Mouse (Mus musculus): ENCODE results near the gene Gphn. TPM values are rescaled to one million over a fixed set of nuclear protein-coding genes. Genes with fewer than 3 reads are reported as not detected.
"Not testable (repeated sequence)": the region's sequence is repeated elsewhere in the genome, so short reads cannot be mapped to it uniquely, and the experiment has no call there.

Gphn gene
- polyA plus RNA-seq, 1 experiment from 2014 or later, result 14.3 TPM

DNA sequence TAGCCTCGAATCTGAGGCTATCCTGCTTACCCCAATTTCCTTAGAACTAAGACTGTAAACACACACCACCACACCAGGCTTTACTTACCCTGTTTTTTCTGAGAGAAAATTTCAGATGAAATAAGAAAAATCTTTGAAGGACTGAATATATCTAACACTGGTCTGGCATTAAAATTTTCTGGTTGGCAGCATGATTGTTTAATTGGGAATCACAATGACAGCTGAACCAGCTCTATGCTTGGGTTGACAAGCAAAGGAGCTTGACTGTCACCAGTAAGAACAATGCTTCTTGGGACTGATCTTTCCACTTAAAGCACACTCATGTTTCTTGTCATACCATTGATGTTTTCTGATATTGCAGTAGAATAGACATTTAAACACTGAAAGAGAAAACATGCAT lies 296.0 kb downstream of the Gphn start:
- whole genome bisulfite sequencing, result 74% methylated on average over 1 of the region's 1 CpGs
- no peak overlapping the region for H3K27ac ChIP-seq
- H3K36me3 ChIP-seq (replicated peaks), result no peaks in the 10 kb centered on the region
- no peak for DNase-seq (ENCODE audit: extremely low spot score, low spot score)
- no peaks in the 10 kb centered on the region for H3K4me1 ChIP-seq
- no peaks in the 10 kb centered on the region for H3K9me3 ChIP-seq
- no peak overlapping the region for H3K4me3 ChIP-seq
- no peaks in the 10 kb centered on the region for H3K27me3 ChIP-seq (ENCODE audit: poor library complexity, severe bottlenecking)

DNA sequence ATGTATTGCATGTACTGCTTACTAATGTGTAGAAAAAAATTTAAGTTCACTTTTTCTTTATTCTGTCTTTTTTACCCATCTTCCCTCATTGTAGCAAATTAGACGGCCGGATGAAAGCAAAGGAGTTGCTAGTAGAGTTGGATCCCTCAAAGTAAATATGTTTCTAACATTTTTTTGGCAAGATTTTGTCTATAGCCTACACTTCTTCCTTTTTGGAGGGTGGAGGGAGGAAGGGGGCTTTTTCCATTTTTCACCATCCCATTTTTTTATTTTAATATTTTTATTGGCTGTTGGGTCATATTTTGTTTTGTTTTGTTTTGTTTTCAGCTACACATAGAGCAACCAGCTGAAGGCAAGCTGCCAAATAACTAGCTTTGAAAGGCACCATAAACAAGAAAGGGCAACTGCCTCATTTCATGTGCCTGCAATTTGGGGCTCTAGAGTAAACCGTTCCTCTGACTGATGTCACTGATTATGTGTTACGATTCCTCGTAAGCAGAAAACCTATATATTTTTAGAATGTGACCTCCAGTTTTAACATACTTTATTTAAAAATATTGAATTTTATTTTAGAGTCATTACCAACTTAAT lies 296.7 kb downstream of the Gphn start:
- DNase-seq (ENCODE audit: extremely low spot score, low spot score), result no peak
- WGBS, result 89% methylated on average over 5 of the region's 5 CpGs
- no peaks in the 10 kb centered on the region for H3K27me3 ChIP-seq (ENCODE audit: poor library complexity, severe bottlenecking)

DNA sequence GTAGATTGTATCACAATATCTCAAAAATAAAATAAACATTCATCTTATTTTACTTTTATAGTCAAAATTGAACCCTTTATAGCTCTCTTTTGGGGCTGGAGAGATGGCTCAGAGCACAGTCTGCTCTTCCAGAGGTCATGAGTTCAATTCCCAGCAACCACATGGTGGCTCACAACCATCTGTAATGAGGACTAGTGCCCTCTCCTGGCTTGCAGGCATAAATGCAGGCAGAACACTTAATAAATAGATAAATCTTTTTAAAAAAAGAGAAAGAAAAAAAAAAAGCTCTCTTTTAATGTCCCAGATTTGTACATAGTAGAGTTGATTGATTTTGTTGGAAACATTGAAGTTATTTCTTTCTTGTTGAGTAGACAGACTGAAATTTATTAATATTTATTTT lies 311.4 kb downstream of the Gphn start:
- H3K27ac ChIP-seq; H3K4me1 ChIP-seq; H3K9me3 ChIP-seq; DNase-seq (ENCODE audit: extremely low spot score, low spot score); H3K4me3 ChIP-seq; H3K36me3 ChIP-seq (replicated peaks); H3K27me3 ChIP-seq (ENCODE audit: poor library complexity, severe bottlenecking): not testable (repeated sequence)

More for the DNA sequence above, 296.7 kb downstream of the Gphn start:
- no peaks in the 10 kb centered on the region for H3K4me1 ChIP-seq
- no peak overlapping the region for H3K27ac ChIP-seq
- H3K36me3 ChIP-seq (replicated peaks), result no peaks in the 10 kb centered on the region
- no peaks in the 10 kb centered on the region for H3K9me3 ChIP-seq
- no peak overlapping the region for H3K4me3 ChIP-seq

DNA sequence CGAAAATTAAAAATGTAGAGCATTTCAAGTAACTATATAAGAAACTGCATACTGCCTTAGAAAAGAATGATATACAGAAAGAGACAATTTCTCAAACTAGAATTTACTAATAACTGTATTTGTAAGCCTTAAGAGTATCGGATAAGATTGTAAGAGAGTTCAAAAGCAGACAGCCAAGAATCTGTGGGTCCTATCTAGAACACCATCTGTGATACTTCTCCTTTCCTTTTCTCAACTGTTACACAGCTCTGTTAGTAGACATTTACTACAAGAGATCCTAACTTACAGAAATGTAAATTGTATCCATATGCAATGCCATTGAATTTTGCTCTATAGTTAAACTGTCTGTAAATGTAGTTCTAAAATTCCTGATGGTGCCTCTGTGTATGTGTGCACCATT lies 324.7 kb downstream of the Gphn start:
- 92% methylated on average over 2 of the region's 2 CpGs for WGBS
- Histone ChIP-seq H3K27ac (no peak overlapping the region), H3K4me3 (no peak overlapping the region), H3K27me3 (ENCODE audit: poor library complexity, severe bottlenecking) (no peaks in the 10 kb centered on the region), H3K9me3 (no peaks in the 10 kb centered on the region), H3K36me3 (replicated peaks) (no peaks in the 10 kb centered on the region), H3K4me1 (no peaks in the 10 kb centered on the region)
- DNase-seq (ENCODE audit: extremely low spot score, low spot score), result no peak

DNA sequence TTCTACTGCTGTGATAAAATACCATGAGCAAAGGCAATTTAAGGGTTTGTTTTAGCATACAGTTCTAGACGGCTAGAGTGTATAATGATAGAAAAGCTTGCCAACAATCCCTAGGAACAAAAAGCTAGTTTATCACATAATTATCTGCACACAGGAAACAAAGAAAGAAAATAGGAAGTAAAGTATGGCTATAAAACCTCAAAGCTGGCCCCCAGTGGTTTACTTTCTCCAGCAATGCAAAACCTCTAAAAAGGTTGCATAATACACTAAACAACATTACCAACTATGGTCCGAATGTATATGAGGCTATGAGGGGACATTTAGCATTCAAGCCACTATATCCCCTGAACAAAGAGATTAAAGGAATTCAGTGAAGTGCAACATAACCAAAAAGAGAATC lies 405.6 kb downstream of the Gphn start:
- Histone ChIP-seq H3K9me3 (no peaks in the 10 kb centered on the region), H3K36me3 (replicated peaks) (no peaks in the 10 kb centered on the region), H3K27me3 (ENCODE audit: poor library complexity, severe bottlenecking) (no peaks in the 10 kb centered on the region), H3K4me1 (no peaks in the 10 kb centered on the region), H3K27ac (no peak overlapping the region), H3K4me3 (no peak overlapping the region)
- DNase-seq (ENCODE audit: extremely low spot score, low spot score), result no peak
- 92% methylated on average over 2 of the region's 2 CpGs for WGBS

- no peaks in the 10 kb centered on the region for H3K9me3 ChIP-seq
- H3K27me3 ChIP-seq (ENCODE audit: poor library complexity, severe bottlenecking), result no peaks in the 10 kb centered on the region
- H3K4me3 ChIP-seq, result no peak overlapping the region
- 53% methylated on average over 1 of the region's 1 CpGs for WGBS
- no peak for DNase-seq (ENCODE audit: extremely low spot score, low spot score)
- no peak overlapping the region for H3K27ac ChIP-seq
- H3K4me1 ChIP-seq, result no peaks in the 10 kb centered on the region
- no peaks in the 10 kb centered on the region for H3K36me3 ChIP-seq (replicated peaks)
Measured at GRCm38 (mm10) chr12:78639466-78639865, 413.3 kb downstream of the Gphn start.

DNA sequence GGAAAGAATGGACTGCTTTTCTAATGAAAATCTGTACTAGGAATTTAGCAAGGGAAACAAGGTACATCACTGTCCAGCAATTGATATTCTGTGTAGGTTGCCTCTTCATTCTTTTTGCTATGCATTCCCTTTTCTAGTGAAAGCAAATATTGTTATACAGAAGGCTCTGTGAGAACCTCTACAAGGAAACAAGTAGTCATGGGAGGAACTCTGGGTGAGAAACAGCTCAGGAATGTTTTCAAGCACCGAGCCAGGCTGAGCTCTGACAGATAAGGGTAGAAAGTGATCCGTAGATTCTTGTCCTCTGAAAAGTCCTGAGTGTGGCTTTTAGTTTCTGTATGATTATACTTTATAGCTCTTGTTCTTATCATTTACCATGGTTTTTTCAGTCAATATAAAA lies 413.9 kb downstream of the Gphn start:
- H3K27me3 ChIP-seq (ENCODE audit: poor library complexity, severe bottlenecking), result no peaks in the 10 kb centered on the region
- no peaks in the 10 kb centered on the region for H3K36me3 ChIP-seq (replicated peaks)
- DNase-seq (ENCODE audit: extremely low spot score, low spot score), result no peak
- H3K9me3 ChIP-seq, result no peaks in the 10 kb centered on the region
- no peak overlapping the region for H3K4me3 ChIP-seq
- 75% methylated on average over 2 of the region's 2 CpGs for WGBS
- no peak overlapping the region for H3K27ac ChIP-seq
- H3K4me1 ChIP-seq, result no peaks in the 10 kb centered on the region

DNA sequence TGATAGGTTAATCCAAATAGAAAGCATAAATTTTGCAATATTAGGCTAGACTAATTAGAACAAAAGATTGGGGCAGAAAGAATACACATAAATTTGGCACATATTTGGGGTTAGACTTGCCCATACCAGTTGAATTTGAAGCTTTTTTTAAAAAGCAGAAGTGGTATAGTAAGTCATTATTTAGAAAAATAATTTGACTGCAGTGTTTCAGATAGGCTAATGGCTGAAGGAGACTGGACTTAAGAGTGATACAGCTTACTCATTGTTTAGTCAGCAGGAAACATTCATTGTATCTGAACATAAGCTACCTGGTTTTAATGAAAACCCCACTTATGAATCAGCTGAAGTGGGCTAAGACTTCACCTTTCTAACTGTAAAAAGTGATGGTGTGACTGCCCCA lies 415.0 kb downstream of the Gphn start:
- Histone ChIP-seq H3K27ac (no peak overlapping the region), H3K36me3 (replicated peaks) (no peaks in the 10 kb centered on the region)

GRCm38 (mm10) chr12:78643691-78644090 lies 417.5 kb downstream of the Gphn start:
- H3K4me3 ChIP-seq, result no peak overlapping the region
- no peak overlapping the region for H3K27ac ChIP-seq
- H3K4me1 ChIP-seq, result 0 out of 2 replicates have a peak, but pooled peaks cover 3% of the 10 kb centered on the region
- DNase-seq (ENCODE audit: extremely low spot score, low spot score), result no peak
- H3K27me3 ChIP-seq (ENCODE audit: poor library complexity, severe bottlenecking), result no peaks in the 10 kb centered on the region
- H3K36me3 ChIP-seq (replicated peaks), result no peaks in the 10 kb centered on the region
- 84% methylated on average over 2 of the region's 2 CpGs for WGBS
- H3K9me3 ChIP-seq, result no peaks in the 10 kb centered on the region

More for the DNA sequence above, 415.0 kb downstream of the Gphn start:
- H3K27me3 ChIP-seq (ENCODE audit: poor library complexity, severe bottlenecking), result no peaks in the 10 kb centered on the region
- 0 out of 2 replicates have a peak, but pooled peaks cover 3% of the 10 kb centered on the region for H3K4me1 ChIP-seq
- no peaks in the 10 kb centered on the region for H3K9me3 ChIP-seq
- no peak overlapping the region for H3K4me3 ChIP-seq
- no peak for DNase-seq (ENCODE audit: extremely low spot score, low spot score)

GRCm38 (mm10) chr12:78645282-78645681 lies 419.1 kb downstream of the Gphn start:
- no peaks in the 10 kb centered on the region for H3K36me3 ChIP-seq (replicated peaks)
- no peak for DNase-seq (ENCODE audit: extremely low spot score, low spot score)
- 98% methylated on average over 1 of the region's 1 CpGs for WGBS

DNA sequence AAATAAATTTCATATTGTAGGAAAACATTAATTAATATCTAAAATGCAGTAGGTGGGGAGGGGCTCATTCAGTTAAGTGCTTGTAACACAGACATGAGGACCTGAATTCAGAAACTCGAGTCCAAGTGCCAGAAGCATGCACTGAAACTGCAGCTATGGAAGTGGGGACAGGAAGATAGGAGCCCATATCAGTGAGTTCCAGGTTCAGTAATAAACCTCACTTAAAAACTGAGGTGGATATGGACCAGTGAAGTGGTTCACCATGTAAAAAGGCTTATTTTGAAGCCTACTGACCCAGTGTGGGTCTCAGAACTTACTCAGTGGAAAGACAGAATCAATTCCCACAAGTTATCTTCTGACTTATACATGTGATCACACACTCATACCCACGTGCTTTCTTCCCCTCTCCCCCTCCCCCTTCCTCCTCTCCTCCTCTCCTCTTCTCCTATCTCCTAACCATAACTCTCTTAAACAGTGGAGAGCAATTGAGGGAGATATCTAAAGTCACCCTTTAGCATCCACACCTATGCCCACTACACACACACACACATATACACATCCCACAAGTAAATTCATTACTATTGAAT lies 433.6 kb downstream of the Gphn start:
- no peak overlapping the region for H3K27ac ChIP-seq
- no peaks in the 10 kb centered on the region for H3K36me3 ChIP-seq (replicated peaks)
- no peaks in the 10 kb centered on the region for H3K27me3 ChIP-seq (ENCODE audit: poor library complexity, severe bottlenecking)
- no peak for DNase-seq (ENCODE audit: extremely low spot score, low spot score)
- H3K4me3 ChIP-seq, result no peak overlapping the region
- H3K9me3 ChIP-seq, result no peaks in the 10 kb centered on the region
- 70% methylated on average over 2 of the region's 2 CpGs for WGBS
- H3K4me1 ChIP-seq, result no peaks in the 10 kb centered on the region

More at GRCm38 (mm10) chr12:78645282-78645681, 419.1 kb downstream of the Gphn start:
- H3K9me3 ChIP-seq, result no peaks in the 10 kb centered on the region
- H3K4me3 ChIP-seq, result no peak overlapping the region
- H3K27me3 ChIP-seq (ENCODE audit: poor library complexity, severe bottlenecking), result no peaks in the 10 kb centered on the region
- H3K27ac ChIP-seq, result no peak overlapping the region
- 0 out of 2 replicates have a peak, but pooled peaks cover 3% of the 10 kb centered on the region for H3K4me1 ChIP-seq

DNA sequence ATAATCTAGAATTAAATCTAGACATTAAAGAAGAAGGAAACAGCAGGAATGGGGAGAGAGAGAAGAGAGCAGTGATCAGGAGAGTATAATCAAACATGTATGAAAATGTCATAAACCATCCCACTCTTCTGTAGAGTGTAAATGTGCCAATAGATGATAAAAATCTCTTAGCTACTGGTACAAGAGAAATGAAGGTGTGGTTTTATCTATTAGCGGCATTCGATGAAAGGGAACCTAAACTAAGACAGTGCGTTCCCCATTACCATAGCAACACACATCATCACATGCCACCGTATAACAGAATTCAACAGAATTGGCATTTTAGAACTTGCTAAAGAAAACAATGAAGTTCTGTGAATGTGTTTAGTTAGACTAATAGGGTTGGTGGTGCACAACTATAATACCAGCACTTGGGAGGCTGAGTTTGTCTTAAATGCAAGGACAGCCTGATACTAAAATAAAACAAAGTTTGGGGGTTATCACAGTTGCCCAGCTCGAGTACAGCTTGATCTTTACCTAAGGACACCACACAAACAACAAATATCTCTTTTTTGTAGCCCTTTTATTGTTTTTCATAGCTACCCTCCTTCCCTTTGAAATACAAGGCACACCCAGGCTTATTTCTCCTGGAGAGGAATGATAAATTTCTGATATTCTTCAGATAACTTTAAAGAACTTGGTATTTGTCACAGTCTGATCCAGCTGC lies 452.1 kb downstream of the Gphn start:
- Histone ChIP-seq H3K9me3 (no peaks in the 10 kb centered on the region), H3K27me3 (ENCODE audit: poor library complexity, severe bottlenecking) (no peaks in the 10 kb centered on the region), H3K36me3 (replicated peaks) (no peaks in the 10 kb centered on the region), H3K4me1 (no peaks in the 10 kb centered on the region), H3K4me3 (no peak overlapping the region), H3K27ac (no peak overlapping the region)
- WGBS, result 90% methylated on average over 5 of the region's 5 CpGs
- DNase-seq (ENCODE audit: extremely low spot score, low spot score), result no peak

DNA sequence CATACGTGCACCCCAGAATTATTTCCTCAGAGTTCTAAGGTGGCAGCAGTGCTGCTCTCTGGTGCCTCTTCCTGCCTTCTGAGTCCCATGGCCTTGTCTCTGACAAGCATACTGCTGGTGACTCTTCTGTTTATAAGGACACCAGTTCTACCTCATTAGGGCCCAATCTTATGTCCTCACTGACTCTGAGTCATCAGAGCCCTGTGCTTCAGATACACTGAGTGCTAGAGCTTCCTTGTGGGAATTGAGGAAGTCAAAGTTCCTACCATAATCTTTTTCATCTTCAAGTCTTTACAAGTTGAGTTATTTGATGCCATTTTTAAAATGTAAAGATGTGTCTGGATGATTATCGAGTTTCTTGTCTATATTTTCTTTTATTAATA lies 452.6 kb downstream of the Gphn start:
- Histone ChIP-seq H3K9me3 (no peaks in the 10 kb centered on the region), H3K27ac (no peak overlapping the region), H3K4me3 (no peak overlapping the region), H3K36me3 (replicated peaks) (no peaks in the 10 kb centered on the region), H3K27me3 (ENCODE audit: poor library complexity, severe bottlenecking) (no peaks in the 10 kb centered on the region), H3K4me1 (no peaks in the 10 kb centered on the region)
- 89% methylated on average over 2 of the region's 2 CpGs for WGBS
- no peak for DNase-seq (ENCODE audit: extremely low spot score, low spot score)

All from forebrain, embryonic 10.5 days (tissue).